Mouse (Mus musculus) limb, embryonic 12.5 days (tissue): ENCODE results near the gene Glce. TPM values are rescaled to one million over a fixed set of nuclear protein-coding genes. Genes with fewer than 3 reads are reported as not detected.

ENCODE experiments used
- ATAC-seq: fragments of 200-750 bp; cut with Nextera tagmentation; 2 replicates; pipeline ENCODE4 v1.8.0; 2017; ENCODE audit warnings: low read depth, moderate TSS enrichment; ENCODE audit not compliant: insufficient number of reproducible peaks, insufficient read depth, low FRiP score, low TSS enrichment
- H3K27ac ChIP-seq: fragments of 300-500 bp; sonication (generic); 2 replicates; pipeline ENCODE4 v1.5.1; 2016; ENCODE audit warnings: mild to moderate bottlenecking, moderate library complexity
- H3K27me3 ChIP-seq: fragments of 300-500 bp; sonication (generic); 2 replicates; pipeline ENCODE4 v1.6.1; 2016; ENCODE audit warnings: mild to moderate bottlenecking, moderate library complexity
- H3K36me3 ChIP-seq: fragments of 300-500 bp; sonication (generic); 2 replicates; pipeline ENCODE4 v1.6.1; 2016; ENCODE audit warnings: mild to moderate bottlenecking, moderate library complexity
- H3K4me1 ChIP-seq: fragments of 300-500 bp; sonication (generic); replicated peaks from 2 replicates; pipeline ENCODE4 v1.6.1; 2016
- H3K4me2 ChIP-seq: fragments of 300-500 bp; sonication (generic); 2 replicates; pipeline ENCODE4 v1.6.1; 2016; ENCODE audit warnings: mild to moderate bottlenecking, moderate library complexity
- H3K4me3 ChIP-seq: fragments of 300-500 bp; sonication (generic); replicated peaks from 2 replicates; pipeline ENCODE4 v1.5.1; 2016; ENCODE audit warnings: mild to moderate bottlenecking
- H3K9ac ChIP-seq: fragments of 300-500 bp; sonication (generic); replicated peaks from 2 replicates; pipeline ENCODE4 v1.6.1; 2016; ENCODE audit warnings: mild to moderate bottlenecking, moderate library complexity
- H3K9me3 ChIP-seq: fragments of 300-500 bp; sonication (generic); 2 replicates; pipeline ENCODE4 v1.6.1; 2016; ENCODE audit warnings: mild to moderate bottlenecking, moderate library complexity
- WGBS: fragments of 180-500 bp; shearing (Covaris S2); methylation state at CpG from one replicate; pipeline ENCODE4 v1.1.7; 2016; 5-methylcytosine and 5-hydroxymethylcytosine counted together
- polyA plus RNA-seq: library from polyadenylated mRNA; unstranded; fragments of >200 nt; fragmentation: Nextera tagmentation; extraction: Ambion mirVana; gene quantifications from 2 replicates; pipeline ENCODE4 v1.2.1, GENCODE M21; 2016

Gene Glce
- polyA plus RNA-seq, 1 experiment from 2014 or later = 27.9 TPM

DNA sequence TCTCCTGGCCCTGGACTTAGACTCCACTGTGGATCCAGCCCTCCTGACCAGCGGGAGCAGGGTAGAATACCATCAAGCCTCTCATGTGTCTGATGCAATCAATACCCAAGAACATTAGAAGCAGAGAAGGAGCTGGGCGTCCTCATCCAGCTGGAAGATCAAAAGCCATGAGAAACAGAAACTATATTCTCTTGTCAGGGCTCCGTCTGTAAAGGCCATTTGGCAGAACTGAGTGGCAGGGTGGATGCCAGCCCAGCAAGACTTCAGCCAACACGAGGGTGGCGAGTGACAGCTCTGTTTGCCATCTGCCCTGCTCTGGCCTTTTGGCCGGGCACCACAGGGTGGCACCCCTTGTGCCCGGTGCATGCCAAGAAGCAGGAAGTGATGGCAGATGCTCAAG is 30.8 kb upstream of the Glce start:
- Histone ChIP-seq H3K27me3 (no peaks in the 10 kb centered on the region), H3K36me3 (no peaks in the 10 kb centered on the region), H3K4me3 (no peak overlapping the region), H3K4me1 (0 out of 2 replicates have a peak, but pooled peaks cover 4% of the 10 kb centered on the region), H3K9me3 (no peaks in the 10 kb centered on the region), H3K27ac (no peak overlapping the region), H3K9ac (no peak overlapping the region), H3K4me2 (no peak overlapping the region)
- WGBS = 80% methylated on average over 7 of the region's 7 CpGs
- no peak for ATAC-seq

DNA sequence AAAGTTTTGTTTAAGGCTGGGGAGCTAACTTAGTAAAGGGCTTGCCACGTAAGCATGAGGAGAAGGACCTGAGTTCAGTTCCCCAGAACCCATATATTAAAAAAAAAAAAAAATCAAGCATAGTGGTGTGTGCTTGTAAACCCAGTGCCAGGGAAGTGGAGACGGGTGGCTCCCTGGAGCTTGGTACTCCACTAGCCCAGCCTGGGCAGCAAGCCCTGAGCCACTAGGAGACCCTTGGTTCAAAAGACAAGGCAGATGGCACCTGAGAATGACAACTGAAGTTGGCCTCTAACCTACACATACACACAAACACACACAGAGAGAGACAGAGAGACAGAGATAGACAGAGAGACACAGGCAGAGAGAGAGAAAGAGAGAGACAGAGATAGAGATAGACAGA is 30.1 kb upstream of the Glce start:
- Histone ChIP-seq H3K9ac (no peak overlapping the region), H3K4me1 (0 out of 2 replicates have a peak, but pooled peaks cover 4% of the 10 kb centered on the region), H3K4me2 (no peak overlapping the region), H3K27ac (no peak overlapping the region), H3K4me3 (no peak overlapping the region), H3K36me3 (no peaks in the 10 kb centered on the region), H3K9me3 (no peaks in the 10 kb centered on the region), H3K27me3 (no peaks in the 10 kb centered on the region)
- no peak for ATAC-seq
- WGBS = 71% methylated on average over 2 of the region's 2 CpGs

DNA sequence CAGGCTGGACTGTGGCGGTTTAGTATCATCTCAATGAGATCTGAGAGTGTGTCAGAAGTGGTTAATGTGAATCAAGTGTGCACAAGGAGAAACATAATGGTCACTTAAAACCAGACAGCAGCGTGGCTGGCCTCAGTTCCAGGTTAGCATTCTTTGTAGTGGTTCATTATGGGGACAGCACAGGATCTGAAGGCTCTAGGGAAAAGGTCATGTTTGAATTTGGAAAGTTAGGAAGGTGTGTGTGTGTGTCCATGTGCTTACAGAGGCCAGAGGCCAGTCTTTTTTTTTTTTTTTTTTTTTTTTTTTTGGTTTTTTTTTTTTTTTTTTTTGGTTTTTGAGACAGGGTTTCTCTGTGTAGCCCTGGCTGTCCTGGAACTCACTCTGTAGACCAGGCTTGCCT is 22.7 kb upstream of the Glce start:
- Histone ChIP-seq H3K9me3 (no peaks in the 10 kb centered on the region), H3K4me1 (0 out of 2 replicates have a peak, but pooled peaks cover 3% of the 10 kb centered on the region), H3K4me2 (no peak overlapping the region), H3K36me3 (no peaks in the 10 kb centered on the region), H3K27ac (no peak overlapping the region), H3K9ac (no peak overlapping the region), H3K4me3 (no peak overlapping the region), H3K27me3 (no peaks in the 10 kb centered on the region)
- ATAC-seq = no peak
- WGBS = 83% methylated on average over 2 of the region's 2 CpGs

DNA sequence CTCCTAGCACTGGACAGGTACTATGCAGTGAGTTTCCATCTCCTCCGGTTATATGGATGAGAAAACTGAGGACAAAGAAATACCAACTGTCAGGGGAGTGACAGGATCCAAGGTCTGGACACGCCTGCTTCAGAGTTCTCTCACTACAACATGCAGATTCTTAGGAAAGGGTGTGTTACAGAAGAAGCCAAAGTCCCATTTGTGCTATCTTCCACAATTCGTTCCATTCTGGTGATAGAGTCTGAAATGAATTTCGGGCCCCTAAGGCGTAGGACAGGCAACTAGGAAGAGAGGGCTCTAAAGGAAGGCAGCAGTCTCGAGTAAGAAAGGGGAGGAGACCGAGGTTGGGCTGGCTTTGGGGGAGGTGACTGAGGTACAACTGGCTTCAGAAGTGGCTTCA is 21.0 kb upstream of the Glce start:
- no peak overlapping the region for H3K4me2 ChIP-seq
- H3K36me3 ChIP-seq = no peaks in the 10 kb centered on the region
- no peak overlapping the region for H3K27ac ChIP-seq
- H3K4me3 ChIP-seq = no peak overlapping the region
- WGBS = 60% methylated on average over 7 of the region's 7 CpGs
- peaks cover 16% of the 10 kb centered on the region for H3K4me1 ChIP-seq
- H3K9ac ChIP-seq = no peak overlapping the region
- no peaks in the 10 kb centered on the region for H3K9me3 ChIP-seq
- H3K27me3 ChIP-seq = 0 out of 2 replicates have a peak, but pooled peaks cover 4% of the 10 kb centered on the region
- no peak for ATAC-seq

DNA sequence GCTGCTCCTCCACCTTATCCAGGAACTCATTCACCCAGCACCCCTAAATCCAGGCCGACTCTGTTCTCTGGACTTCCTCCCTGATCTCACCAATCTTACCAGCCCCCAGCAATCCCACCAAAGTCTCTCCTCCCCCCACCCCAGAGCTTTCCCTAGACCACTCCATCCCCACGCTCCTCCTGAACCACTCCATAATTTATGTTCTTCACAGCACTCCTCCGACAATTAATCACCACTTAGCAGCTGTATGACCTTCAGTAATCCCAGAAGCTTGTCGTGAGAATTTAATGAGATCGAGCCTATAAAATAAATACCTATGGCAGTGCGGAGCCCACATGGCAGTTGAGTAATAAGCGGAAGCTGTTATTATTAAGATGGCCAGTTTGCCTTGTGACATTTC is 16.6 kb upstream of the Glce start:
- Histone ChIP-seq H3K9ac (no peak overlapping the region), H3K27me3 (peaks cover 9% of the 10 kb centered on the region), H3K36me3 (no peaks in the 10 kb centered on the region), H3K4me3 (no peak overlapping the region), H3K9me3 (no peaks in the 10 kb centered on the region), H3K27ac (no peak overlapping the region), H3K4me1 (peaks cover 17% of the 10 kb centered on the region), H3K4me2 (no peak overlapping the region)
- no peak for ATAC-seq
- WGBS = 32% methylated on average over 7 of the region's 7 CpGs

DNA sequence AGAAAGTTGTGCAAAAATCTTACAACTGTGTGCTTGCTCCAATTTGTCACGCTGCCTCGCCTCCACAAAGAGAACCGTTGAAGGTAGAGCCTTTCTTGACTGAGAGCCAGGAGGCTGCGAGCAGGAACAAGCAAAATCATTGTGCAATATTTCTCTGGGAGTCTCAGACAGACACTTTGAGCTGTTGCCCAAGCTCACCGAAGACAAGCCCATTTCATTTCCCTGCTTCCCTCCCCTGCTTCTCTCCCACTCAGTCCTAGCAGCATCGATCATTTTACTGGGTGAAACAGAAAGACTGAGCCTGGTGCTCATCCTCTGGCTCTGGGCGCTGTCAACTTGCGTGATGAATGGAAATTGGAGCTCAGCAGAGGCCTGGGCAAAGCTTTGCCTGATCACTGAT is 14.8 kb upstream of the Glce start:
- 47% methylated on average over 8 of the region's 8 CpGs for WGBS
- ATAC-seq = no peak
- H3K9ac ChIP-seq = no peak overlapping the region
- H3K27me3 ChIP-seq = peaks cover 9% of the 10 kb centered on the region
- peak overlapping the region; percentile 59; the same call in 1 of the 2 replicates for H3K27ac ChIP-seq
- H3K4me3 ChIP-seq = no peak overlapping the region
- peaks cover 22% of the 10 kb centered on the region for H3K4me1 ChIP-seq
- no peak overlapping the region for H3K4me2 ChIP-seq
- H3K9me3 ChIP-seq = no peaks in the 10 kb centered on the region
- H3K36me3 ChIP-seq = no peaks in the 10 kb centered on the region

DNA sequence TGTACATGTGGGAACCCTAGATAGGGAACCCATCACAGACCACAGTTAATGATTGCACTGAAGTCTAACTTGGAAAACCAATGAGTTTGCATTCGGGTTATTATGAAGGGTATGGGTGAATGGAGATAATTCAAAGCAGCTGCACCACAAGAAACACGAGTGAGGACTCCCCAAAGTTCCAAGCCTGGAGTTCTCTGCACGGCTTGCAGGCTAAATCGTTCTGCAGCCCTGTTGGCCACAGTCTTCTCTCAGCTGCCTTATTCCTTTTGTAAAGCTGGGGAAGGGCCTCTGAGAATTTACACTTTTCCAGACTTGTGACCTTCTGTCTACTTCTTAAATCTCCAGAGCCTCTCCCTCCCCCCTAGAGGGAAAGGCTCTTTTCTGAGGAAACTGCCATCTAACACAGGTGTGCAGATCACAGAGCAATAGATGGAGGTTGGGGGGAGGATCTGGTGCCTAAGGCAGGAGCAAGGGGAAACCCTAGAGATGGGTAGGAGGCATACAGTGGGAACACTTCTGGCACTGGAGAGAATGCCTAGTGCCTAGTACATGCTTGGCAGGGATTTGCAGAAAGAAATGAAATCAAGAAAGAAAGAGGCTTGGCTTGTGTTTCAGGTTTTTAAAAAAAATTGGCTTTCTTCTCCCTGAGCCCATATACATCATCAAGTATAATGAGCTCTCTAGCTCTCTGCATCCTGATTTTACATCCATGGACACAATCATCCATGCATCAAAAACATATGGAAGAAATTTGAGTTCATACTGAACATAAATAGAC is 9.7 kb upstream of the Glce start:
- WGBS = 43% methylated on average over 4 of the region's 4 CpGs
- Histone ChIP-seq H3K4me3 (no peak overlapping the region), H3K9ac (no peak overlapping the region), H3K4me1 (peaks cover 8% of the 10 kb centered on the region), H3K27ac (peak overlapping the region; percentile 70), H3K9me3 (no peaks in the 10 kb centered on the region), H3K4me2 (no peak overlapping the region), H3K27me3 (no peaks in the 10 kb centered on the region), H3K36me3 (no peaks in the 10 kb centered on the region)
- ATAC-seq = 0 out of 2 replicates have a peak, but pooled peaks have one; percentile 15

DNA sequence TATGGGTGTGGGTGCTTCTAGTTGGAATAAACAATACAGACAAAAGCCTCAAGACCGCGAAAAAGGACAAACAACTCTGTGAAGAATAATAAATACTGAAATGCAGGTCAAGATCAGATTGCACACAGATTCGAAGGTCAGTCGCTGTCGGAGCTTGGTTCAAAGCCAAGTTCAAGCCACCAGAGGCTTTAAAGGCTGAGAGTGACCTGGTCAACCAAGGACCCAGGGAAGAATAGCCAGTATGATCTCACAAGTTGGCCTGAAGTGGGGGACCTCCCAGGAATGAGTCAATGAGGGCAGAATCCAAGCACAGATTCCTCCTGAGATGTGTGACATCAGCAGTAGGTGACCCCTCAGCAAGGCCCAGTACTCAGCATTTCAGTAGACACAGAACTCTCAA is 8.3 kb upstream of the Glce start:
- Histone ChIP-seq H3K27me3 (no peaks in the 10 kb centered on the region), H3K9me3 (no peaks in the 10 kb centered on the region), H3K4me1 (peaks cover 8% of the 10 kb centered on the region), H3K27ac (no peak overlapping the region), H3K9ac (no peak overlapping the region), H3K4me3 (no peak overlapping the region), H3K36me3 (no peaks in the 10 kb centered on the region), H3K4me2 (no peak overlapping the region)
- WGBS = 95% methylated on average over 5 of the region's 5 CpGs
- ATAC-seq = no peak

DNA sequence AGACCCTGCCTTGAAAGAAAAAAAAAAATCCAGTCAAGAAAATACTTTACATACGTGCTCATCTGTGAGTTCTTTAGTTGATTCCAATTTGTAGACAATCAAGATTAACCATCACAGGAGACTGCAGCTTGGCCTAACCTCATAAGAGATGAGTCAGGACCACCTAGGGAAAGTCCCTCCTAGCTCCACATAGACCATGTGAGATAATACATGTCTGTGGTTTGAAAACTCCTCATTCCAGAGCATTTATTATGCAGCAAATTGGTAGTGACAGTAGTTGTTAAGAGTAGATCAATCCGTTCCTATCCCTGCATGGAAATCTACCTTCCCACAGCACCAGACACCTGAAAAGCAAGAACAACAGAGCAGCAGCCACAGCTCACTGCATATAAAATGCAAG is 5.6 kb upstream of the Glce start:
- Histone ChIP-seq H3K4me1 (peaks cover 13% of the 10 kb centered on the region), H3K9me3 (no peaks in the 10 kb centered on the region), H3K4me2 (no peak overlapping the region), H3K36me3 (no peaks in the 10 kb centered on the region), H3K27me3 (no peaks in the 10 kb centered on the region), H3K9ac (no peak overlapping the region), H3K27ac (no peak overlapping the region), H3K4me3 (no peak overlapping the region)
- ATAC-seq = no peak
- 88% methylated on average over 2 of the region's 2 CpGs for WGBS

DNA sequence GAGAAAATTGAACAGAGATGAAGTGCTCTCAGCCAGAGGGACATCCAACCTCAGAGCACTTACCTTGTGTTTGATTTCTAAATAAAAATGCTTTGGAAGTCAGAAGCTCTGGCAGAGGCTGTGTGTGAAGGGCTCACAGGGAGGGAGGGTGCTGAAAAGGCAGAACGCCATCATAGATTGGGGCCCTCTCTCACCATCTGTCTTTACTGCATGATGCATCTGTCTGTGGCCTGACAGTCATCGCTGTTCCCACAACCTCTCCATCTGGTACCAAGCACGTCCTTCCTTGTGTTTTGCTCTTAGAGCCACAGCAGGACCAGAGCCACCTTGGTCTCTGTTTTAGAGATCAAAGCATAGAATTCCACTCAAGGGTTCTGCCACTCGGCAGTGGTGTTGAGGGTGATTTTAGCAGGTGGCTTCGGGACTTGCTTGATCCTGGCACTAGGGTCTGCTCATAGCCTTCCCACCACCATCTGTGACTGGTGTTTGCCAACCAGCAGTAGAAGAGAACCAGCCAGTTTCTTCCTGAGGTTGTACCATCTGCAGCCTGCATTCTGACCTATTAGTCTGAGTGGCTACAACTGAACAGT is 3.6 kb upstream of the Glce start:
- H3K4me1 ChIP-seq = peaks cover 10% of the 10 kb centered on the region
- H3K4me3 ChIP-seq = no peak overlapping the region
- no peak overlapping the region for H3K4me2 ChIP-seq
- no peaks in the 10 kb centered on the region for H3K27me3 ChIP-seq
- no peak for ATAC-seq
- no peaks in the 10 kb centered on the region for H3K9me3 ChIP-seq
- no peak overlapping the region for H3K27ac ChIP-seq
- 69% methylated on average over 5 of the region's 5 CpGs for WGBS
- no peak overlapping the region for H3K9ac ChIP-seq
- no peaks in the 10 kb centered on the region for H3K36me3 ChIP-seq

DNA sequence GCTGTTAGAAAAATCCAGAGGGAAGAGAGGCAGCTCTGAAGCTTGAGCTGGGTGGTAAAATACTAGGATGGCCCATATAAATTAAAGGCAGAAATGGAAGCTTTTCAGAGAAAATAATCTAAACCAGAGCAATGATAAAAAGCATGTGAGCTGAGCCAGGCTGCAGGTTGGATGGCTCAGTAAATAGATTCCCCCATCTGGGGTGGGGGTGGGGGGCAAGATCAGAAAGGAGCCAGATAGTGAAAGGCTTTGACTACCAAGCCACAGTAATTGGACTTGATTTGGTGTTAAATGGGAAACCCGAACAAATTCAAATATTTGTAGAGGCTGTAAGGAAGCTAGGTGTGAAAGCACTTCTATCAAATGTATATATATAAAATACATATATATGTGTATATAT is 1.8 kb upstream of the Glce start:
- no peak for ATAC-seq
- WGBS = 74% methylated on average over 1 of the region's 1 CpGs
- no peak overlapping the region for H3K27ac ChIP-seq

More for the DNA sequence above, 1.8 kb upstream of the Glce start:
- Histone ChIP-seq H3K9ac (no peak overlapping the region), H3K27me3 (no peaks in the 10 kb centered on the region), H3K36me3 (no peaks in the 10 kb centered on the region), H3K4me3 (no peak overlapping the region), H3K9me3 (no peaks in the 10 kb centered on the region), H3K4me2 (no peak overlapping the region), H3K4me1 (peaks cover 12% of the 10 kb centered on the region)
